Mouse (Mus musculus): Measurements from ENCODE around the gene Rinl. TPM values are rescaled to one million over a fixed set of nuclear protein-coding genes. Genes with fewer than 3 reads are reported as not detected.

Rinl gene
- polyA plus RNA-seq, 1 experiment from 2014 or later: 2.5 TPM

GRCm38 (mm10) chr7:28789235-28789634 lies 466 bp downstream of the Rinl start:
- no peaks in the 10 kb centered on the region for H3K4me1 ChIP-seq (ENCODE audit: control insufficient read depth, insufficient read depth, low read length)
- no peak overlapping the region for H3K27ac ChIP-seq (ENCODE audit: low read depth, low read length)
- no peaks in the 10 kb centered on the region; the same call in 1 of the 2 replicates for H3K36me3 ChIP-seq (ENCODE audit: control insufficient read depth, insufficient read depth, low read length)
- H3K4me2 ChIP-seq: no peak overlapping the region
- no peak overlapping the region for H3K9ac ChIP-seq (ENCODE audit: low read depth, low read length)
- WGBS (ENCODE audit: insufficient replicate concordance): 65% methylated on average over 3 of the region's 3 CpGs
- no peak for ATAC-seq (replicated peaks; ENCODE audit: insufficient number of reproducible peaks, low FRiP score, low TSS enrichment)
- H3K4me3 ChIP-seq (ENCODE audit: low read depth, low read length): no peak overlapping the region
- no peaks in the 10 kb centered on the region for H3K27me3 ChIP-seq (ENCODE audit: control insufficient read depth, insufficient read depth, low read length)
- H3K9me3 ChIP-seq (replicated peaks; ENCODE audit: control insufficient read depth, low read length): no peaks in the 10 kb centered on the region

DNA sequence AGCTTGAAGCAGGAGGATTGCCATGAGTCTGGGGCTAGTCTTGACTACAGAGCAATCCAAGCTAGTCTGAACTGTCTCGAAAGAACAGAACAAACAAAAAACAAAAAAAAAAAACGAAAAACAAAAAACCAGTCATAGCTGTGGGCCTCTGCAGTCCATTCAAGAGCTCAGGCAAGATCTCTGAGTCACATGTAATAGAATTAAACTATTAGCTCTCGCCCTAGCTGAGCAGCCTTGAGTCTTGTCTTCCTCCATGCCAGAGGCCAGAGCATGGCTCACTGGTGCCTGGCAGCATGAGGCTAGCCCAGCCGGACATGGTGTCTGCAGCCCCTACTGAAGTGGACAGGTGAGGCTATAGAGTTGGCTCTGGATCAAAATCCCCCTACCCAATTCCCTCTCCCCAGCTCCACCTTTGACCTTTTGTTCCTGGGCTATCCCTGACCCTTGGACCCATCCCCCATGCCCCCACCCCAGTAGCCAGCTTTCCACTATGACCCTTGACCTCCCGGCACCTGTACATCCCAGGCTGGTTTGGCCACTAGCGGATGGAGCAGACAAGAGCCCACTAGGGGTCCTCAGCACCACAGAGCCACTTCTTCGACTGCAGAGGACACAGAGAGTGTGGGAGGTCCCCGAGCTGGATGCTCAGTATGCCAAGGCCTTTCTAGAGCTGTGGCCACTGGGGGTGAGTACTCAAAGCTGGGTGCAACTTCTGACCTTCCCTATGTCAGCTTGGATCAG lies 1.5 kb downstream of the Rinl start:
- H3K4me2 ChIP-seq: no peak overlapping the region
- WGBS (ENCODE audit: insufficient replicate concordance): 57% methylated on average over 8 of the region's 8 CpGs
- H3K9ac ChIP-seq (ENCODE audit: low read depth, low read length): no peak overlapping the region
- no peaks in the 10 kb centered on the region for H3K27me3 ChIP-seq (ENCODE audit: control insufficient read depth, insufficient read depth, low read length)
- no peaks in the 10 kb centered on the region for H3K4me1 ChIP-seq (ENCODE audit: control insufficient read depth, insufficient read depth, low read length)
- H3K36me3 ChIP-seq (ENCODE audit: control insufficient read depth, insufficient read depth, low read length): no peaks in the 10 kb centered on the region
- H3K9me3 ChIP-seq (replicated peaks; ENCODE audit: control insufficient read depth, low read length): no peaks in the 10 kb centered on the region
- ATAC-seq (replicated peaks; ENCODE audit: insufficient number of reproducible peaks, low FRiP score, low TSS enrichment): 0 out of 2 replicates have a peak, but pooled peaks have one; percentile 33
- no peak overlapping the region for H3K4me3 ChIP-seq (ENCODE audit: low read depth, low read length)
- H3K27ac ChIP-seq (ENCODE audit: low read depth, low read length): no peak overlapping the region

GRCm38 (mm10) chr7:28791706-28792105 lies 2.9 kb downstream of the Rinl start:
- no peak for ATAC-seq (replicated peaks; ENCODE audit: insufficient number of reproducible peaks, low FRiP score, low TSS enrichment)
- no peak overlapping the region for H3K4me3 ChIP-seq (ENCODE audit: low read depth, low read length)
- no peaks in the 10 kb centered on the region for H3K36me3 ChIP-seq (ENCODE audit: control insufficient read depth, insufficient read depth, low read length)
- no peaks in the 10 kb centered on the region for H3K9me3 ChIP-seq (replicated peaks; ENCODE audit: control insufficient read depth, low read length)
- no peak overlapping the region for H3K27ac ChIP-seq (ENCODE audit: low read depth, low read length)
- H3K4me2 ChIP-seq: no peak overlapping the region
- peaks cover 3% of the 10 kb centered on the region; the same call in 1 of the 2 replicates for H3K4me1 ChIP-seq (ENCODE audit: control insufficient read depth, insufficient read depth, low read length)
- no peak overlapping the region for H3K9ac ChIP-seq (ENCODE audit: low read depth, low read length)
- H3K27me3 ChIP-seq (ENCODE audit: control insufficient read depth, insufficient read depth, low read length): no peaks in the 10 kb centered on the region

- Histone ChIP-seq H3K4me1 (ENCODE audit: control insufficient read depth, insufficient read depth, low read length) (peaks cover 7% of the 10 kb centered on the region; the same call in 1 of the 2 replicates), H3K27me3 (ENCODE audit: control insufficient read depth, insufficient read depth, low read length) (no peaks in the 10 kb centered on the region), H3K27ac (ENCODE audit: low read depth, low read length) (no peak overlapping the region), H3K4me3 (ENCODE audit: low read depth, low read length) (no peak overlapping the region), H3K9me3 (replicated peaks; ENCODE audit: control insufficient read depth, low read length) (no peaks in the 10 kb centered on the region), H3K36me3 (ENCODE audit: control insufficient read depth, insufficient read depth, low read length) (no peaks in the 10 kb centered on the region), H3K9ac (ENCODE audit: low read depth, low read length) (0 out of 2 replicates have a peak overlapping the region, but pooled peaks have one; percentile 5), H3K4me2 (no peak overlapping the region)
- ATAC-seq (replicated peaks; ENCODE audit: insufficient number of reproducible peaks, low FRiP score, low TSS enrichment): no peak
- 63% methylated on average over 12 of the region's 14 CpGs for WGBS (ENCODE audit: insufficient replicate concordance)
These were observed 3.8 kb downstream of the Rinl start for GRCm38 (mm10) chr7:28792391-28793185.

- WGBS (ENCODE audit: insufficient replicate concordance): 23% methylated on average over 2 of the region's 2 CpGs
These were observed 5.1 kb downstream of the Rinl start for GRCm38 (mm10) chr7:28793834-28794233.

DNA sequence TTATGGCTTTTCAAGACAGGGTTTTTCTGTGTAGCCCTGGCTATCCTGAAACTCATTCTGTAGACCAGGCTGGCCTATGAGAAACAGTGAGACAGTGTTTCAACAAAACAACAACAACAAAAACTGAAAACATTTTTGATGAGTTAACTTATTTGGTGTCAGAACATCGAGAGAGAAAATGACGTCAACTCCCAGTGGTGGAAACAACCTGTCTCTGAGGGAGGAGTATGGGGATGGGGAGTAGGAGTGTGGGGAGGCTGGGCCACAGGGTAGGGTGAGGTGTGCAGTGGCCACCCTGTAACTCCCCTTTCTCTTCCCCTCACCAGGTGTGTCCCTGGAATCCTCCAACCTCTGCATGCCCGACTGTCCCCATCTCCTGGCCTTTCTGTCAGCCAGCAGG lies 5.7 kb downstream of the Rinl start:
- WGBS (ENCODE audit: insufficient replicate concordance): 73% methylated on average over 3 of the region's 3 CpGs
- no peak overlapping the region for H3K9ac ChIP-seq (ENCODE audit: low read depth, low read length)
- no peaks in the 10 kb centered on the region for H3K36me3 ChIP-seq (ENCODE audit: control insufficient read depth, insufficient read depth, low read length)
- no peaks in the 10 kb centered on the region for H3K27me3 ChIP-seq (ENCODE audit: control insufficient read depth, insufficient read depth, low read length)
- H3K27ac ChIP-seq (ENCODE audit: low read depth, low read length): no peak overlapping the region
- no peaks in the 10 kb centered on the region for H3K9me3 ChIP-seq (replicated peaks; ENCODE audit: control insufficient read depth, low read length)
- ATAC-seq (replicated peaks; ENCODE audit: insufficient number of reproducible peaks, low FRiP score, low TSS enrichment): no peak
- no peak overlapping the region for H3K4me2 ChIP-seq
- peaks cover 7% of the 10 kb centered on the region; the same call in 1 of the 2 replicates for H3K4me1 ChIP-seq (ENCODE audit: control insufficient read depth, insufficient read depth, low read length)
- no peak overlapping the region for H3K4me3 ChIP-seq (ENCODE audit: low read depth, low read length)

More at GRCm38 (mm10) chr7:28793834-28794233, 5.1 kb downstream of the Rinl start:
- Histone ChIP-seq H3K27me3 (ENCODE audit: control insufficient read depth, insufficient read depth, low read length) (no peaks in the 10 kb centered on the region), H3K4me2 (no peak overlapping the region), H3K9ac (ENCODE audit: low read depth, low read length) (no peak overlapping the region), H3K4me3 (ENCODE audit: low read depth, low read length) (no peak overlapping the region), H3K4me1 (ENCODE audit: control insufficient read depth, insufficient read depth, low read length) (peaks cover 7% of the 10 kb centered on the region; the same call in 1 of the 2 replicates), H3K27ac (ENCODE audit: low read depth, low read length) (no peak overlapping the region), H3K9me3 (replicated peaks; ENCODE audit: control insufficient read depth, low read length) (no peaks in the 10 kb centered on the region), H3K36me3 (ENCODE audit: control insufficient read depth, insufficient read depth, low read length) (no peaks in the 10 kb centered on the region)
- ATAC-seq (replicated peaks; ENCODE audit: insufficient number of reproducible peaks, low FRiP score, low TSS enrichment): no peak

DNA sequence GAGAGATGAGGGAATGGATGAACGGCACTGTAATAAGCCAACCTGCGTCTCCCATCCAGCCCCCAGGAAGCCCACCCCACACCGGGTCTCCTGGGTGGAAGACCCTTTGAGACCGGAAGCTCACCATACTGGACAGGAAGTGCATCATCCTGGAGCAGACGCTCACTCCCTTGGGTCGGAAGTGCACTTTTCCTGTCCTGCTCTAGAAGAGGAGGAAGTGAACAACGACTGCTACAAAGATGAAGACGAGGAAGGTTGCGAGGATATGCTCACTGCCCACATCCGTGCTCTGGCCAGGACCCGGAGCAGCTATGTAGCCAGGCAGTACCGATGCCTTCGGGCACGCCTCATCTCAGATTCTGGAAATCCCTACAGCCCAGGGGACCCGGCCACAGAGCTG lies 7.1 kb downstream of the Rinl start:
- Histone ChIP-seq H3K4me3 (ENCODE audit: low read depth, low read length) (no peak overlapping the region; the same call in 1 of the 2 replicates), H3K27me3 (ENCODE audit: control insufficient read depth, insufficient read depth, low read length) (no peaks in the 10 kb centered on the region), H3K27ac (ENCODE audit: low read depth, low read length) (no peak overlapping the region), H3K4me2 (peak overlapping the region; percentile 64), H3K9me3 (replicated peaks; ENCODE audit: control insufficient read depth, low read length) (no peaks in the 10 kb centered on the region), H3K9ac (ENCODE audit: low read depth, low read length) (peak overlapping the region; percentile 71; the same call in 1 of the 2 replicates), H3K4me1 (ENCODE audit: control insufficient read depth, insufficient read depth, low read length) (peaks cover 7% of the 10 kb centered on the region; the same call in 1 of the 2 replicates), H3K36me3 (ENCODE audit: control insufficient read depth, insufficient read depth, low read length) (no peaks in the 10 kb centered on the region)
- ATAC-seq (replicated peaks; ENCODE audit: insufficient number of reproducible peaks, low FRiP score, low TSS enrichment): no peak
- WGBS (ENCODE audit: insufficient replicate concordance): 63% methylated on average over 15 of the region's 15 CpGs

GRCm38 (mm10) chr7:28796562-28796975 lies 7.8 kb downstream of the Rinl start:
- Histone ChIP-seq H3K27ac (ENCODE audit: low read depth, low read length) (peak overlapping the region; percentile 59; the same call in 1 of the 2 replicates), H3K9me3 (replicated peaks; ENCODE audit: control insufficient read depth, low read length) (no peaks in the 10 kb centered on the region), H3K36me3 (ENCODE audit: control insufficient read depth, insufficient read depth, low read length) (no peaks in the 10 kb centered on the region), H3K9ac (ENCODE audit: low read depth, low read length) (peak overlapping the region; percentile 71; the same call in 1 of the 2 replicates), H3K4me3 (ENCODE audit: low read depth, low read length) (peak overlapping the region; percentile 28), H3K4me1 (ENCODE audit: control insufficient read depth, insufficient read depth, low read length) (peaks cover 7% of the 10 kb centered on the region; the same call in 1 of the 2 replicates), H3K4me2 (peak overlapping the region; percentile 64), H3K27me3 (ENCODE audit: control insufficient read depth, insufficient read depth, low read length) (no peaks in the 10 kb centered on the region)
- ATAC-seq (replicated peaks; ENCODE audit: insufficient number of reproducible peaks, low FRiP score, low TSS enrichment): peak; percentile 63
- 15% methylated on average over 32 of the region's 32 CpGs for WGBS (ENCODE audit: insufficient replicate concordance)

Measured in heart, embryonic 11.5 days (tissue).